10 mouse cellular contexts compared by ENCODE assay signal in the genomic region with DNA sequence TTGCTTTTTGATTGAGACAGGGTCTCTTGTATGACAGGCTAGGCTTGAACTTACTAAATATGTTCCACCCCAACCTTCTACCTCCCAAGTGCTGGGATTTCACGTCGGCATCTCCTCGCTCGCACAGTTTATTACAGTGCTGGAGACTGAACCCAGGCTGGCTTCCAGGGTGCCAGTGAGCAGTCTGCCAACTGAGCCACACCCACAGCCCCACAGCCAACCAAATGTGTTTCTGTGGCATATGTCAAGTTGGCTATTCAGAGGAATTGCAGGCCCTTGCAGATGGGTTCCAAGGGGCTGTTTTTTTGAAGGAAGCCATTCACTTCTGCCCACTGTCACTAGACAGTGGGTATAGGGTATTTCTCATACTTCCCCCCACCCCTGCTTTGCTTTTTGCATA. TPM values are rescaled to one million over a fixed set of nuclear protein-coding genes. Genes with fewer than 3 reads are reported as not detected.
A peak's percentile ranks its signal among the peaks of the same experiment; 100 is the strongest.
DNase-seq lines count a peak whose midpoint lies in the region; ATAC-seq and TF ChIP-seq lines count a peak whose summit lies in the region.
"Had no signal": no experiment of that assay in that cellular context is flagged by ENCODE, and none has a peak within 500 bp of the region (broad histone marks: within the 10 kb centered on the region; RNA-seq: fewer than 3 reads in every experiment).

No protein-coding gene starts in this region.

- no peak overlapping the region for H3K9ac ChIP-seq in midbrain, embryonic 15.5 days
- H3K9ac ChIP-seq: midbrain, embryonic 12.5 days had no signal

- no peaks in the 10 kb centered on the region for H3K9me3 ChIP-seq in midbrain, embryonic 15.5 days
- H3K9me3 ChIP-seq: midbrain, embryonic 12.5 days had no signal

- no peak for ATAC-seq in midbrain, embryonic 15.5 days (replicated peaks)

- H3K27ac ChIP-seq in kidney, adult 2 months (ENCODE audit: insufficient read depth, low read depth, low read length): no peak overlapping the region
- H3K27ac ChIP-seq in midbrain, embryonic 15.5 days: no peak overlapping the region
- H3K27ac ChIP-seq: midbrain, embryonic 12.5 days had no signal

- TF ChIP-seq CTCF in kidney, adult 2 months (conservative IDR thresholded peaks at IDR 0.05; ENCODE audit: insufficient read depth, insufficient read length, low read depth, low read length): no peak

- no peak for TF ChIP-seq POLR2A in kidney, adult 2 months (IDR thresholded peaks at IDR 0.05; ENCODE audit: low read depth, low read length)

- peak; percentile 66 for DNase-seq in adrenal gland, postnatal 10 days
- DNase-seq in adrenal gland, postnatal 25 days: no peak
- DNase-seq in kidney, adult 2 months: peak; percentile 31
- DNase-seq in kidney, adult 18-20 months: no peak
- peak; percentile 59 to 75 for DNase-seq in cerebellum, postnatal 14 days
- peak; percentile 52 for DNase-seq in lung, postnatal 14 days
- no peak for DNase-seq in retina, embryonic 14.5 days (ENCODE audit: low spot score)

- no peak overlapping the region for H3K4me3 ChIP-seq in kidney, adult 2 months (ENCODE audit: insufficient read depth, low read depth, low read length)
- H3K4me3 ChIP-seq in midbrain, embryonic 15.5 days: no peak overlapping the region
- H3K4me3 ChIP-seq: midbrain, embryonic 12.5 days had no signal

- H3K4me2 ChIP-seq in midbrain, embryonic 15.5 days: no peak overlapping the region
- H3K4me2 ChIP-seq: midbrain, embryonic 12.5 days had no signal

- H3K4me1 ChIP-seq in kidney, adult 2 months (ENCODE audit: control insufficient read depth, insufficient read depth, low read length): peaks cover 50% of the 10 kb centered on the region
- H3K4me1 ChIP-seq in midbrain, embryonic 15.5 days: peaks cover 29% of the 10 kb centered on the region

- 70% methylated on average over 4 of the region's 4 CpGs for WGBS in kidney, adult 2 months
- 75% methylated on average over 4 of the region's 4 CpGs for WGBS in midbrain, embryonic 15.5 days

- no peaks in the 10 kb centered on the region for H3K27me3 ChIP-seq in kidney, adult 2 months (replicated peaks; ENCODE audit: control insufficient read depth, insufficient read depth, low read length)
- no peaks in the 10 kb centered on the region for H3K27me3 ChIP-seq in midbrain, embryonic 15.5 days (replicated peaks)
- H3K27me3 ChIP-seq: midbrain, embryonic 12.5 days had no signal

- no peaks in the 10 kb centered on the region for H3K36me3 ChIP-seq in kidney, adult 2 months (ENCODE audit: control insufficient read depth, insufficient read depth, low read length)
- no peaks in the 10 kb centered on the region for H3K36me3 ChIP-seq in midbrain, embryonic 15.5 days (replicated peaks)
- H3K36me3 ChIP-seq: midbrain, embryonic 12.5 days had no signal

RNA-seq across cellular contexts. Expression of gene Anxa6, which starts 7.3 kb away (rescaled TPM):
- 100 to 1,000 TPM; 181 to 222 TPM for total RNA-seq in adrenal gland, postnatal 10 days (2021)
- total RNA-seq in adrenal gland, postnatal 25 days (2021): 94.6 and 115 TPM in 2 replicates
- 76.5 and 87.9 TPM in 2 replicates for polyA plus RNA-seq in kidney, adult 2 months (2012; rRNA removed)
- 42.2 and 48.0 TPM in 2 replicates for polyA plus RNA-seq in midbrain, embryonic 15.5 days (2015; fragmentation: Nextera tagmentation; extraction: Ambion mirVana)

RNA-seq across cellular contexts. Expression of gene Ccdc69, which starts 52.0 kb away (rescaled TPM):
- total RNA-seq in adrenal gland, postnatal 10 days (2021): 1 to 10 TPM; 7.3 to 7.8 TPM
- 8.8 and 11.2 TPM in 2 replicates for total RNA-seq in adrenal gland, postnatal 25 days (2021)
- polyA plus RNA-seq in kidney, adult 2 months (2012; rRNA removed): 1.6 and 2.0 TPM in 2 replicates
- 0.34 and 0.36 TPM in 2 replicates for polyA plus RNA-seq in midbrain, embryonic 15.5 days (2015; fragmentation: Nextera tagmentation; extraction: Ambion mirVana)
- total RNA-seq: layer of hippocampus, postnatal 14 days had no signal
- polyA plus RNA-seq: midbrain, embryonic 12.5 days had no signal

Comparison
In these comparisons a context has a peak if more than half of its experiments do, and no peak if none do; other contexts are left out.
1. DNase-seq: peak in adrenal gland, postnatal 10 days (single experiment), kidney, adult 2 months (single experiment), cerebellum, postnatal 14 days (2 of 2) and lung, postnatal 14 days (single experiment); none in adrenal gland, postnatal 25 days (single experiment), kidney, adult 18-20 months (single experiment) and retina, embryonic 14.5 days (single experiment).